Mouse (Mus musculus) kidney, embryonic 14.5 days (tissue): ENCODE measurements around the gene Gm45783. TPM values are rescaled to one million over a fixed set of nuclear protein-coding genes. Genes with fewer than 3 reads are reported as not detected.
"Not testable (repeated sequence)": the region's sequence is repeated elsewhere in the genome, so short reads cannot be mapped to it uniquely, and the experiment has no call there.

Experiments
- ATAC-seq: fragments of 200-750 bp; cut with Nextera tagmentation; 2 replicates; pipeline ENCODE4 v1.8.0; 2017; ENCODE audit warnings: moderate number of reproducible peaks, mild to moderate bottlenecking, moderate TSS enrichment, moderate library complexity; ENCODE audit not compliant: low FRiP score, low TSS enrichment
- H3K27ac ChIP-seq: fragments of 300-500 bp; sonication (generic); 2 replicates; pipeline ENCODE4 v1.5.1; 2014; ENCODE audit warnings: low read depth, mild to moderate bottlenecking, low read length, moderate library complexity, mixed read lengths
- H3K27me3 ChIP-seq: fragments of 300-500 bp; sonication (generic); 2 replicates; pipeline ENCODE4 v1.6.1; 2014; ENCODE audit warnings: mild to moderate bottlenecking, low read length; ENCODE audit not compliant: control insufficient read depth, insufficient read depth
- H3K36me3 ChIP-seq: fragments of 300-500 bp; sonication (generic); 2 replicates; pipeline ENCODE4 v1.6.1; 2014; ENCODE audit warnings: low read length, mixed read lengths; ENCODE audit not compliant: control insufficient read depth, insufficient read depth
- H3K4me1 ChIP-seq: fragments of 300-500 bp; sonication (generic); 2 replicates; pipeline ENCODE4 v1.6.1; 2014; ENCODE audit warnings: low read length, mixed read lengths; ENCODE audit not compliant: control insufficient read depth, insufficient read depth
- H3K4me2 ChIP-seq: fragments of 300-500 bp; sonication (generic); replicated peaks from 2 replicates; pipeline ENCODE4 v1.6.1; 2014; ENCODE audit warnings: low read depth, mild to moderate bottlenecking, low read length
- H3K4me3 ChIP-seq: fragments of 300-500 bp; sonication (generic); 2 replicates; pipeline ENCODE4 v1.5.1; 2014; ENCODE audit warnings: mild to moderate bottlenecking, low read length
- H3K9ac ChIP-seq: fragments of 300-500 bp; sonication (generic); 2 replicates; pipeline ENCODE4 v1.6.1; 2014; ENCODE audit warnings: low read depth, mild to moderate bottlenecking, low read length, moderate library complexity
- H3K9me3 ChIP-seq: fragments of 300-500 bp; sonication (generic); 2 replicates; pipeline ENCODE4 v1.6.1; 2016; ENCODE audit warnings: low read length; ENCODE audit not compliant: control insufficient read depth
- WGBS: fragments of 180-500 bp; shearing (Covaris S2); extraction: QIAGEN DNeasy Blood & Tissue Kit; methylation state at CpG from one replicate; pipeline ENCODE4 v1.1.7; 2014; 5-methylcytosine and 5-hydroxymethylcytosine counted together
- microRNA-seq: library from miRNA; unstranded; fragments of <30 nt; microRNA quantifications from one replicate; pipeline ENCODE4, GENCODE M21; 2016
- polyA plus RNA-seq: library from polyadenylated mRNA; unstranded; fragments of >200 nt; fragmentation: Nextera tagmentation; extraction: Ambion mirVana; gene quantifications from 2 replicates; pipeline ENCODE4 v1.2.1, GENCODE M21; 2014

Gene Gm45783
- polyA plus RNA-seq, result not detected in 2 replicates

DNA sequence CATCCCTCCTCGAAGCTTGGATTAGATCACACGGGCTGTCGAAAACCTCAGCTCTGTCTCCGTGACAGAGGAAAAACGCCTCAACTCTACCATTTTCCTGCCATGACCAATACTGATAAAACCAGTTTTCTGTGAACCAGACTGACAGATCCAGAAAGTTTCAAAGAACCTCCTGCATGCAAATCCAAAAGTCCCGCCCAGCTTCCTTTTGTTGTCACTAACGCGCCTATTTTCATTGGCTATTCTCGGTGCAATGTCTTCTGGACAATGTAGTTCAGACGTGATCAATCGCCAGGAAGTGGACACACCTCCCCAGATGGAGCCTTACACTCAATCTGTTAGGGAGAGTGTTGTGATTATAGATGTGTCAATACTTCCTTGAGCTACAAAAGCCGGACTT, at the start of gene Gm45783:
Gm45783 (minus strand) TSS at position 143 of the 400 bp plus-strand sequence.
- H3K4me1 ChIP-seq, H3K4me3 ChIP-seq, ATAC-seq, H3K4me2 ChIP-seq, H3K27ac ChIP-seq, H3K36me3 ChIP-seq, H3K9me3 ChIP-seq, H3K27me3 ChIP-seq, H3K9ac ChIP-seq: not testable (repeated sequence)
- WGBS, result 45% methylated on average over 12 of the region's 12 CpGs

DNA sequence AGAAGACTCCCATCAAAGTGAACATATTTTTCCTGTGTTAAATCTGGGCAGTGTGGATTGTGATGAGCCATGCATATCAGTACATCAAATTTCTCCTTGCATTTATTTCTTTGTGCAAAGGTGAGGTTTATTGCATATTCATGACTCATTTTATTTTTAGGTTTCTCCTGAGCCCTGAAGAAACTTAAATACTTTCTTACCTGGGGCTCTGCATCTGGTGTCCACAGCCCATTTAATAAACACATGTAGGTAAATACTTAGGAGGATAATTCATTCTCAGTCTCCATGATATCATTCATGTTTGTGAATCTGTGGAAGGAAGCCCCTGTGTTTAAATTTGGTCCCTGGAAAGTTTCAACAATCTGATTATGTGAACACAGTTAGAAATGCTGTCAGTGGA, 25.2 kb upstream of the Gm45783 start, which contains the start of gene Vmn2r31:
Vmn2r31 (minus strand) TSS at position 101 of the 400 bp plus-strand sequence.
- H3K27ac ChIP-seq, H3K4me2 ChIP-seq, ATAC-seq, H3K36me3 ChIP-seq, H3K27me3 ChIP-seq, H3K4me3 ChIP-seq, H3K9me3 ChIP-seq, H3K9ac ChIP-seq, H3K4me1 ChIP-seq: not testable (repeated sequence)

DNA sequence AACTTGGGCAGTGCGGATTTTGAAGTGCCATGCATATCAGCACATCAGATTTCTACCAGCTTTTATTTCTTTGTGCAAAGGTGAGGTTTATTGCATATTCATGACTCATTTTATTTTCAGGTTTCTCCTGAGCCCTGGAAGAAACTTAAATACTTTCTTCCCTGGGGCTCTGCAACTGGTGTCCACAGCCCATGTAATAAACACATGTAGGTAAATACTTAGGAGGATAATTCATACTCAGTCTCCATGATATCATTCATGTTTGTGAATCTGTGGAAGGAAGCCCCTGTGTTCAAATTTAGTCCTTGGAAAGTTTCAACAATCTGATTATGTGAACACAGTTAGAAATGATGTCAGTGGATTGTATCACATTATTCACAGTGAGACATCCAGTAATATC, 36.9 kb downstream of the Gm45783 start, which contains the start of gene Vmn2r30:
Vmn2r30 (minus strand) TSS at position 101 of the 400 bp plus-strand sequence.
- not testable (repeated sequence) for H3K4me2 ChIP-seq, H3K9me3 ChIP-seq, ATAC-seq, H3K4me3 ChIP-seq, H3K36me3 ChIP-seq, H3K27me3 ChIP-seq, H3K4me1 ChIP-seq, H3K27ac ChIP-seq, H3K9ac ChIP-seq
- WGBS, result no CpG with 5 or more reads among the region's 1 CpGs

DNA sequence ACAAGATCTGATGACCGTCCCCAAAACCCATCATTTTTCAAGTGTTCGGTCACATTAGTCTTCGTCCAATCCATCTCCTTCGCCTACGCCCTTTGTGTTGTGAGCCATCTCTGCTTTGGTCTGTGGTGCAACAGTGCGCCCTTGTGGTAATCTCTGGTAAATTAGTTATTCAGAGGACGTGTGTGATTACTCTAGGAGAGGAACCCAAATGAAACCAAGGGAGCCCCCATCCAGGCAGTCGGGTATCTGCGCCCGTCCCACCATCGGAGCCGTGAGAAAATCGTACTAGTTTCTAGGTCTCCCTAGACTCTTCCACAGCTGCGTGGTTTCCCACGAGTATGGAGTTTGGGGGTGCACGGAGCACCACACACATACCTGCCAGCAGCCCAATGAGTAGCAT, 78.8 kb downstream of the Gm45783 start:
- H3K27me3 ChIP-seq, result no peaks in the 10 kb centered on the region
- H3K9me3 ChIP-seq, result peaks cover 3% of the 10 kb centered on the region; the same call in 1 of the 2 replicates
- H3K4me1 ChIP-seq, result no peaks in the 10 kb centered on the region
- ATAC-seq, result no peak
- H3K36me3 ChIP-seq, result peaks cover 37% of the 10 kb centered on the region
- H3K27ac ChIP-seq, result no peak overlapping the region
- no peak overlapping the region for H3K4me2 ChIP-seq
- H3K9ac ChIP-seq, result no peak overlapping the region
- 85% methylated on average over 16 of the region's 16 CpGs for WGBS
- H3K4me3 ChIP-seq, result no peak overlapping the region

Small RNA genes lying within 50 kb of the gene (microRNA-seq; reads per million reads assigned to microRNA genes)
- not detected for gene Mir5620

Other genes starting within 250 kb of the Gm45783 start
- 0.83 and 2.4 TPM in 2 replicates for gene Zfp773, start 237.8 kb downstream of the Gm45783 start, polyA plus RNA-seq
- gene Zfp418, start 203.2 kb downstream of the Gm45783 start, polyA plus RNA-seq, result 2.2 and 3.5 TPM in 2 replicates
- gene Zfp772, start 164.6 kb downstream of the Gm45783 start, polyA plus RNA-seq, result 6.9 and 9.2 TPM in 2 replicates
- 0.14 and 0.20 TPM in 2 replicates for gene Vmn2r29, start 127.2 kb downstream of the Gm45783 start, polyA plus RNA-seq
- 3.8 and 5.6 TPM in 2 replicates for gene Gm45844, start 96.3 kb downstream of the Gm45783 start, polyA plus RNA-seq
- 25.6 and 39.0 TPM in 2 replicates for gene Clcn4, start 73.7 kb downstream of the Gm45783 start, polyA plus RNA-seq
- gene Vmn2r30, start 37.0 kb downstream of the Gm45783 start, polyA plus RNA-seq, result not detected in 2 replicates
- not detected in 2 replicates for gene Vmn2r31, start 25.1 kb upstream of the Gm45783 start, polyA plus RNA-seq
- not detected in 2 replicates for gene Vmn2r32, start 105.4 kb upstream of the Gm45783 start, polyA plus RNA-seq
- gene Vmn2r33, start 192.2 kb upstream of the Gm45783 start, polyA plus RNA-seq, result 0.09 TPM in 1 of 2 replicates, not detected in the other